In the genomic region with DNA sequence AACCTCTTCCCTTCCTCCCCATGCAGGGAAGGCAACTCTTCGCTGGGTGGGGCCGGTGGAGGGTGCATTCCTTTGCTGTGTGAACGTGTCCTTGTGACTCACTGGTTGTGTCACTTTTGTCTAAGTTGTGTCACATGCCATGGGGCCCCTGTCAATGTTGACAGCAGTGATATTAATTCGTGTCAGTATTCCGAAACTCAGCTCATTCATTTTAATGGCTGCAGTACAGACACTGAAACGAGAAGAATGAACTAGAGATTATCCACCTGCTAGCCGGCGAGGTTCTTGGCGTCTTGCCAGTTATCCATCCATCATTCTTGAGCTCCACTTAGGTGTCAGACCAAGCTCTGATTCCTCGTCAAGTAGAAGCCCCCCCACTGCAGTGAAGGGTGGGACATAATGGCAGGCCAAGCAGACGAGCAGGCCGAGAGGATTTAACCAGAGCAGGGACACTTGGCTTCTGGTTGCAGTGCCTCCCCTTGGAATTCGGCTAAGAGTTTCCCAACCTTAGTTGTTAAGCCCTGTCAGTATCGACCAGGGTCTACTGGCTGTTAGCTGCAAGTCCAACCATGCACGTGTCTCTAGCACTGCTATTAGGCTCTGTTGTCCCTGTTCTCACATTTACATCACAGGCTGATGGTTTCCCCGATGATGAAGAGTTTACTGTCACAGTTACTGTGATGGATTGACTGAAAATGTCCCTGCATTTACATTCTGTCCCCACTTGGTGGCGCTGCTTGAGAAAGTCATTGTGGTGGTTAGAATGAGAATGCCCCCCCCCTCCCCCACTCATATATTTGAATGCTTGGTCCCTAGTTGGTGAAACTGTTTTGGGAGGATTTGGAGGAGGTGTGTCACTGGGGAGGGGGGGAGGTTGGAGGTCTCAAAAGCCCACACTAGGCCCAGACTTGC, we compare ENCODE assay signal across 11 mouse cellular contexts.
DNase-seq lines count a peak whose midpoint lies in the region; ATAC-seq and TF ChIP-seq lines count a peak whose summit lies in the region.
"Had no signal": no experiment of that assay in that cellular context is flagged by ENCODE, and none has a peak within 500 bp of the region (broad histone marks: within the 10 kb centered on the region; RNA-seq: fewer than 3 reads in every experiment).

No protein-coding gene starts in this region.

- no peak overlapping the region for H3K27ac ChIP-seq in layer of hippocampus, adult 2 months
- H3K27ac ChIP-seq in cortical plate, adult 2 months (ENCODE audit: insufficient read depth, low read length): no peak overlapping the region
- no peak overlapping the region for H3K27ac ChIP-seq in midbrain, embryonic 12.5 days (replicated peaks)
- H3K27ac ChIP-seq: embryonic facial prominence, embryonic 12.5 days; liver, embryonic 13.5 days had no signal

- no peaks in the 10 kb centered on the region for H3K9me3 ChIP-seq in midbrain, embryonic 12.5 days
- H3K9me3 ChIP-seq: embryonic facial prominence, embryonic 12.5 days; liver, embryonic 13.5 days had no signal

- no peak overlapping the region for H3K4me3 ChIP-seq in layer of hippocampus, adult 2 months
- H3K4me3 ChIP-seq in cortical plate, adult 2 months (ENCODE audit: insufficient read depth, low read length): no peak overlapping the region
- no peak overlapping the region for H3K4me3 ChIP-seq in midbrain, embryonic 12.5 days
- H3K4me3 ChIP-seq: embryonic facial prominence, embryonic 12.5 days; liver, embryonic 13.5 days had no signal

- peaks cover 14% of the 10 kb centered on the region for H3K27me3 ChIP-seq in midbrain, embryonic 12.5 days
- H3K27me3 ChIP-seq: liver, embryonic 13.5 days had no signal

- no peak overlapping the region for H3K4me2 ChIP-seq in midbrain, embryonic 12.5 days (replicated peaks)
- H3K4me2 ChIP-seq: embryonic facial prominence, embryonic 12.5 days; liver, embryonic 13.5 days had no signal

- DNase-seq in adrenal gland, adult 2 months: peak; percentile 64
- no peak for DNase-seq in adrenal gland, postnatal 4 days (ENCODE audit: low spot score in 2 of 2)
- DNase-seq in layer of hippocampus, adult 2 months (ENCODE audit: low spot score in 2 of 2): no peak
- no peak for DNase-seq in layer of hippocampus, postnatal 36 days
- DNase-seq in natural killer cell, adult 2 months (ENCODE audit: low spot score in 2 of 2): no peak
- DNase-seq in T-cell, adult 2 months (ENCODE audit: low spot score): no peak
- DNase-seq: kidney, adult 8-10 months; liver, embryonic 13.5 days had no signal

- 47% methylated on average over 17 of the region's 17 CpGs for WGBS in midbrain, embryonic 12.5 days

- no peak overlapping the region for H3K9ac ChIP-seq in midbrain, embryonic 12.5 days (replicated peaks)
- H3K9ac ChIP-seq: embryonic facial prominence, embryonic 12.5 days; liver, embryonic 13.5 days had no signal

- H3K4me1 ChIP-seq in cortical plate, adult 2 months (ENCODE audit: control insufficient read depth, insufficient read depth, low read length): no peaks in the 10 kb centered on the region
- peaks cover 8% of the 10 kb centered on the region for H3K4me1 ChIP-seq in midbrain, embryonic 12.5 days
- H3K4me1 ChIP-seq: liver, embryonic 13.5 days had no signal

- TF ChIP-seq POLR2A in cortical plate, adult 2 months (IDR thresholded peaks at IDR 0.05; ENCODE audit: extremely low read depth, insufficient read depth, low read length): no peak

- TF ChIP-seq CTCF in layer of hippocampus, adult 2 months (conservative IDR thresholded peaks at IDR 0.05): peak; percentile 59
- 0 out of 2 replicates have a peak, but pooled peaks have one; percentile 14 for TF ChIP-seq CTCF in cortical plate, adult 2 months (IDR thresholded peaks at IDR 0.05; ENCODE audit: extremely low read depth, insufficient read depth, low read length)

- peak; percentile 63 for ATAC-seq in midbrain, embryonic 12.5 days (ENCODE audit: low FRiP score, low read depth)

- H3K36me3 ChIP-seq in midbrain, embryonic 12.5 days: no peaks in the 10 kb centered on the region
- H3K36me3 ChIP-seq: embryonic facial prominence, embryonic 12.5 days; liver, embryonic 13.5 days had no signal
